Mouse (Mus musculus) G1E (cell line): ENCODE data around the gene Syne3.

Source experiments
- CTCF ChIP-seq: IDR thresholded peaks from 2 replicates; pipeline ENCODE4 v1.5.1; 2012; ENCODE audit warnings: low read depth, low read length, inconsistent platforms, mixed read lengths
- GATA1 ChIP-seq: IDR thresholded peaks from 2 replicates; pipeline ENCODE4 v1.6.1; 2012; ENCODE audit warnings: borderline replicate concordance, low read length, inconsistent platforms, mixed read lengths
- POLR2AphosphoS5 ChIP-seq: IDR thresholded peaks from 2 replicates; pipeline ENCODE4 v1.6.1; 2012; ENCODE audit warnings: low read depth, low read length, inconsistent platforms; ENCODE audit not compliant: insufficient replicate concordance

DNA sequence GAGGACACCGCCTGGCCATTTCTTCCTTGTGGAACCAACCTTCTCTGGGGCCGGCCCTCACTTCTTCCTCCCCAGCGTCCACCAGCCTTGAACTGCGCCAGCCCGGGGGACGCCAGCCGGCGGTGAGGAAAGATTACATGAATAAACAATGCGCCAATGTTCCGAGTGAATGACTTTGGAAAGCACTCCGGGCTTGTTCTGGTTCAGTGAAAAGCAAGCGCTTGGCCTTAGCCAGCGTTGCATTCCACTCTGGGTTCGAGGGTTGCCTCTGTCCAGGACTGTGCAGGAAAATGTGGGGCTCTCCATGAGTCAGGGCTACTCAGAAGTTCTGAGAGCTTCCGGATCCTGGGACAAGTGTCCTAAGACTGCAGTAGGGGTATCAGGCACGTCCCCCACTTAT lies 113.0 kb downstream of the Syne3 start:
- TF ChIP-seq POLR2AphosphoS5 (no peak), CTCF (no peak), GATA1 (no peak)
